Mouse (Mus musculus) midbrain, embryonic 14.5 days (tissue): ENCODE measurements around the gene Lcp1. TPM values are rescaled to one million over a fixed set of nuclear protein-coding genes. Genes with fewer than 3 reads are reported as not detected.
"Not testable (repeated sequence)": the region's sequence is repeated elsewhere in the genome, so short reads cannot be mapped to it uniquely, and the experiment has no call there.

ENCODE experiments used
- ATAC-seq: fragments of 200-750 bp; cut with Nextera tagmentation; 2 replicates; pipeline ENCODE4 v1.8.0; 2017; ENCODE audit warnings: moderate number of reproducible peaks, moderate library complexity; ENCODE audit not compliant: low FRiP score, low TSS enrichment
- DNase-seq: peaks from one replicate; pipeline ENCODE4 v3.0.0-alpha.2; 2015
- H3K27ac ChIP-seq: fragments of 300-500 bp; sonication (generic); replicated peaks from 2 replicates; pipeline ENCODE4 v1.5.1; 2014; ENCODE audit warnings: mild to moderate bottlenecking, low read depth, low read length, moderate library complexity
- H3K27me3 ChIP-seq: fragments of 300-500 bp; sonication (generic); 2 replicates; pipeline ENCODE4 v1.6.1; 2014; ENCODE audit warnings: low read length, control low read depth, mixed read lengths; ENCODE audit not compliant: control insufficient read depth, insufficient read depth
- H3K36me3 ChIP-seq: fragments of 300-500 bp; sonication (generic); 2 replicates; pipeline ENCODE4 v1.6.1; 2014; ENCODE audit warnings: low read length, control low read depth; ENCODE audit not compliant: control insufficient read depth, insufficient read depth
- H3K4me1 ChIP-seq: fragments of 300-500 bp; sonication (generic); 2 replicates; pipeline ENCODE4 v1.6.1; 2014; ENCODE audit warnings: mild to moderate bottlenecking, antibody characterized with exemption, low read length, control low read depth; ENCODE audit not compliant: control insufficient read depth, insufficient read depth
- H3K4me2 ChIP-seq: fragments of 300-500 bp; sonication (generic); 2 replicates; pipeline ENCODE4 v1.6.1; 2014; ENCODE audit warnings: mild to moderate bottlenecking, low read length, moderate library complexity
- H3K4me3 ChIP-seq: fragments of 300-500 bp; sonication (generic); replicated peaks from 2 replicates; pipeline ENCODE4 v1.5.1; 2014; ENCODE audit warnings: low read depth, low read length
- H3K9ac ChIP-seq: fragments of 300-500 bp; sonication (generic); replicated peaks from 2 replicates; pipeline ENCODE4 v1.6.1; 2014; ENCODE audit warnings: mild to moderate bottlenecking, low read length, moderate library complexity
- H3K9me3 ChIP-seq: fragments of 300-500 bp; sonication (generic); 2 replicates; pipeline ENCODE4 v1.6.1; 2016; ENCODE audit warnings: low read length, control low read depth, mixed read lengths; ENCODE audit not compliant: control insufficient read depth
- WGBS: fragments of 180-500 bp; shearing (Covaris S2); extraction: QIAGEN DNeasy Blood & Tissue Kit; methylation state at CpG from one replicate; pipeline ENCODE4 v1.1.7; 2014; 5-methylcytosine and 5-hydroxymethylcytosine counted together
- polyA plus RNA-seq: library from polyadenylated mRNA; unstranded; fragments of >200 nt; fragmentation: Nextera tagmentation; extraction: Ambion mirVana; gene quantifications from 2 replicates; pipeline ENCODE4 v1.2.1, GENCODE M21; 2014

Lcp1 gene
- 5.1 and 19.0 TPM in 2 replicates for polyA plus RNA-seq

GRCm38 (mm10) chr14:75130501-75131318 is at the start of gene Lcp1, which contains the start of gene Lrrc63:
TSS of gene Lcp1 (plus strand) at chr14:75131101.
TSS of gene Lrrc63 (minus strand) at chr14:75130881.
- ATAC-seq (peak; percentile 91), DNase-seq (peak; percentile 84)
- Histone ChIP-seq H3K27me3 (0 out of 2 replicates have a peak, but pooled peaks cover 6% of the 10 kb centered on the region), H3K9ac (peak within 1 kb of the TSS; percentile 54), H3K36me3 (no peaks in the 10 kb centered on the region), H3K4me3 (peak within 1 kb of the TSS; percentile 53), H3K9me3 (no peaks in the 10 kb centered on the region), H3K27ac (0 out of 2 replicates have a peak within 1 kb of the TSS, but pooled peaks have one; percentile 49), H3K4me1 (no peaks in the 10 kb centered on the region), H3K4me2 (peak within 1 kb of the TSS; percentile 89)
- under 1% methylated on average over 42 of the region's 42 CpGs for whole genome bisulfite sequencing

- no peak overlapping the region for H3K9ac ChIP-seq
- H3K4me1 ChIP-seq = no peaks in the 10 kb centered on the region
- H3K4me3 ChIP-seq = no peak overlapping the region
- no peaks in the 10 kb centered on the region for H3K36me3 ChIP-seq
- no peak overlapping the region for H3K27ac ChIP-seq
- H3K27me3 ChIP-seq = no peaks in the 10 kb centered on the region
- no peaks in the 10 kb centered on the region for H3K9me3 ChIP-seq
- no peak overlapping the region for H3K4me2 ChIP-seq
- ATAC-seq (no peak), DNase-seq (no peak)
- 90% methylated on average over 5 of the region's 5 CpGs for WGBS
Observed at GRCm38 (mm10) chr14:75102956-75103355, 27.9 kb upstream of the Lcp1 start.

- Histone ChIP-seq H3K27me3 (no peaks in the 10 kb centered on the region), H3K9me3 (no peaks in the 10 kb centered on the region), H3K27ac (no peak overlapping the region), H3K9ac (no peak overlapping the region), H3K36me3 (no peaks in the 10 kb centered on the region), H3K4me3 (no peak overlapping the region), H3K4me1 (no peaks in the 10 kb centered on the region), H3K4me2 (no peak overlapping the region)
- ATAC-seq (no peak), DNase-seq (no peak)
- WGBS = 90% methylated on average over 8 of the region's 8 CpGs
Observed at GRCm38 (mm10) chr14:75121658-75122057, 9.2 kb upstream of the Lcp1 start.

GRCm38 (mm10) chr14:75131324-75131935 is 529 bp downstream of the Lcp1 start:
- Histone ChIP-seq H3K27ac (no peak overlapping the region), H3K4me2 (peak overlapping the region; percentile 89), H3K4me3 (peak overlapping the region; percentile 53), H3K36me3 (no peaks in the 10 kb centered on the region), H3K4me1 (no peaks in the 10 kb centered on the region), H3K27me3 (0 out of 2 replicates have a peak, but pooled peaks cover 6% of the 10 kb centered on the region), H3K9ac (no peak overlapping the region), H3K9me3 (no peaks in the 10 kb centered on the region)
- 5% methylated on average over 12 of the region's 12 CpGs for WGBS
- ATAC-seq (0 out of 2 replicates have a peak, but pooled peaks have one; percentile 12), DNase-seq (no peak)

- no peak overlapping the region for H3K27ac ChIP-seq
- H3K4me1 ChIP-seq = no peaks in the 10 kb centered on the region
- H3K4me3 ChIP-seq = no peak overlapping the region
- ATAC-seq (no peak), DNase-seq (no peak)
- H3K36me3 ChIP-seq = no peaks in the 10 kb centered on the region
- 0 out of 2 replicates have a peak, but pooled peaks cover 6% of the 10 kb centered on the region for H3K27me3 ChIP-seq
- H3K4me2 ChIP-seq = no peak overlapping the region
- no peaks in the 10 kb centered on the region for H3K9me3 ChIP-seq
- 85% methylated on average over 25 of the region's 25 CpGs for WGBS
- H3K9ac ChIP-seq = no peak overlapping the region
Observed at GRCm38 (mm10) chr14:75136119-75136966, 5.4 kb downstream of the Lcp1 start.

- H3K4me1 ChIP-seq = no peaks in the 10 kb centered on the region
- DNase-seq = peak; percentile 1
- ATAC-seq = no peak
- H3K9ac ChIP-seq = no peak overlapping the region
- no peak overlapping the region for H3K4me2 ChIP-seq
- no peaks in the 10 kb centered on the region for H3K36me3 ChIP-seq
- no peaks in the 10 kb centered on the region for H3K9me3 ChIP-seq
- H3K27ac ChIP-seq = no peak overlapping the region
- no peak overlapping the region for H3K4me3 ChIP-seq
- 71% methylated on average over 10 of the region's 10 CpGs for WGBS
- no peaks in the 10 kb centered on the region for H3K27me3 ChIP-seq
Observed at GRCm38 (mm10) chr14:75138503-75138902, 7.6 kb downstream of the Lcp1 start.

GRCm38 (mm10) chr14:75139225-75139624 is 8.3 kb downstream of the Lcp1 start:
- no peak overlapping the region for H3K4me2 ChIP-seq
- no peak for ATAC-seq
- H3K9ac ChIP-seq = no peak overlapping the region
- no peak for DNase-seq
- H3K27me3 ChIP-seq = no peaks in the 10 kb centered on the region
- 87% methylated on average over 2 of the region's 2 CpGs for WGBS
- no peaks in the 10 kb centered on the region for H3K36me3 ChIP-seq
- no peaks in the 10 kb centered on the region for H3K4me1 ChIP-seq
- H3K27ac ChIP-seq = no peak overlapping the region
- H3K9me3 ChIP-seq = no peaks in the 10 kb centered on the region
- no peak overlapping the region for H3K4me3 ChIP-seq

- not testable (repeated sequence) for H3K9ac ChIP-seq, H3K36me3 ChIP-seq, H3K4me1 ChIP-seq, DNase-seq, H3K27me3 ChIP-seq, ATAC-seq, H3K4me2 ChIP-seq, H3K27ac ChIP-seq, H3K4me3 ChIP-seq, H3K9me3 ChIP-seq
- 93% methylated on average over 2 of the region's 2 CpGs for WGBS
Observed at GRCm38 (mm10) chr14:75147706-75148105, 16.8 kb downstream of the Lcp1 start.
